Mouse (Mus musculus) hindbrain, embryonic 14.5 days (tissue): Measurements from ENCODE around the gene Arl6. TPM values are rescaled to one million over a fixed set of nuclear protein-coding genes. Genes with fewer than 3 reads are reported as not detected.

Source experiments
- polyA plus RNA-seq: library from polyadenylated mRNA; unstranded; fragments of >200 nt; fragmentation: Nextera tagmentation; extraction: Ambion mirVana; gene quantifications from 2 replicates; pipeline ENCODE4 v1.2.1, GENCODE M21; 2014

Gene Arl6
- polyA plus RNA-seq, 1 experiment from 2014 or later = 55.1 TPM

Other genes with a start within 250 kb of the Arl6 start
- 0.08 TPM in 1 of 2 replicates, not detected in the other for gene Gabrr3, start 232.1 kb downstream of the Arl6 start, polyA plus RNA-seq
- 14.2 and 16.4 TPM in 2 replicates for gene Riox2, start 167.6 kb downstream of the Arl6 start, polyA plus RNA-seq
- 2.5 and 3.6 TPM in 2 replicates for gene Crybg3, start 38.4 kb downstream of the Arl6 start, polyA plus RNA-seq